Mouse (Mus musculus): ENCODE data around the gene Nos1ap. TPM values are rescaled to one million over a fixed set of nuclear protein-coding genes. Genes with fewer than 3 reads are reported as not detected.

The Nos1ap gene
- 5.2 and 6.4 TPM in 2 replicates for polyA plus RNA-seq (2015; fragmentation: Nextera tagmentation; extraction: Ambion mirVana)

GRCm38 (mm10) chr1:170589219-170590040, at the start of gene Nos1ap:
TSS of gene Nos1ap (minus strand) at chr1:170589861.
- peak within 1 kb of the TSS; percentile 71 for H3K4me3 ChIP-seq (replicated peaks)
- H3K27ac ChIP-seq (replicated peaks) = peak within 1 kb of the TSS; percentile 75
- 0 out of 2 replicates have a peak, but pooled peaks cover 6% of the 10 kb centered on the region for H3K36me3 ChIP-seq (replicated peaks)
- under 1% methylated on average over 96 of the region's 106 CpGs for WGBS (ENCODE audit: insufficient replicate concordance)
- H3K9ac ChIP-seq = peak within 1 kb of the TSS; percentile 75
- ATAC-seq (ENCODE audit: insufficient read depth) = peak; percentile 97
- H3K4me1 ChIP-seq (replicated peaks) = peaks cover 22% of the 10 kb centered on the region
- peaks cover 60% of the 10 kb centered on the region for H3K27me3 ChIP-seq
- H3K4me2 ChIP-seq = peak within 1 kb of the TSS; percentile 96
- no peaks in the 10 kb centered on the region for H3K9me3 ChIP-seq (replicated peaks)

GRCm38 (mm10) chr1:170638941-170639340, 49.3 kb upstream of the Nos1ap start:
- Histone ChIP-seq H3K27me3 (peaks cover 12% of the 10 kb centered on the region), H3K4me3 (replicated peaks) (no peak overlapping the region), H3K36me3 (replicated peaks) (no peaks in the 10 kb centered on the region), H3K4me1 (replicated peaks) (peaks cover 3% of the 10 kb centered on the region; the same call in 1 of the 2 replicates), H3K27ac (replicated peaks) (no peak overlapping the region), H3K4me2 (no peak overlapping the region), H3K9ac (no peak overlapping the region), H3K9me3 (replicated peaks) (no peaks in the 10 kb centered on the region)
- WGBS (ENCODE audit: insufficient replicate concordance) = 65% methylated on average over 7 of the region's 7 CpGs
- ATAC-seq (ENCODE audit: insufficient read depth) = no peak

- no peak overlapping the region for H3K4me3 ChIP-seq (replicated peaks)
- no peaks in the 10 kb centered on the region for H3K36me3 ChIP-seq (replicated peaks)
- H3K27me3 ChIP-seq = peaks cover 3% of the 10 kb centered on the region; the same call in 1 of the 2 replicates
- H3K9me3 ChIP-seq (replicated peaks) = no peaks in the 10 kb centered on the region
- no peak overlapping the region for H3K27ac ChIP-seq (replicated peaks)
- H3K4me1 ChIP-seq (replicated peaks) = peaks cover 17% of the 10 kb centered on the region
- no peak overlapping the region for H3K4me2 ChIP-seq
- ATAC-seq (ENCODE audit: insufficient read depth) = no peak
- H3K9ac ChIP-seq = no peak overlapping the region
- 45% methylated on average over 4 of the region's 4 CpGs for WGBS (ENCODE audit: insufficient replicate concordance)
Observed at GRCm38 (mm10) chr1:170632856-170633255, 43.2 kb upstream of the Nos1ap start.

GRCm38 (mm10) chr1:170632385-170632784, 42.7 kb upstream of the Nos1ap start:
- no peaks in the 10 kb centered on the region for H3K9me3 ChIP-seq (replicated peaks)
- no peak overlapping the region for H3K4me3 ChIP-seq (replicated peaks)
- H3K36me3 ChIP-seq (replicated peaks) = no peaks in the 10 kb centered on the region
- WGBS (ENCODE audit: insufficient replicate concordance) = 9% methylated on average over 3 of the region's 3 CpGs
- peaks cover 3% of the 10 kb centered on the region; the same call in 1 of the 2 replicates for H3K27me3 ChIP-seq
- H3K27ac ChIP-seq (replicated peaks) = no peak overlapping the region
- H3K4me2 ChIP-seq = no peak overlapping the region
- no peak overlapping the region for H3K9ac ChIP-seq
- peak; percentile 53; the same call in 1 of the 2 replicates for ATAC-seq (ENCODE audit: insufficient read depth)
- H3K4me1 ChIP-seq (replicated peaks) = peaks cover 17% of the 10 kb centered on the region

GRCm38 (mm10) chr1:170631571-170631970, 41.9 kb upstream of the Nos1ap start:
- H3K9ac ChIP-seq = no peak overlapping the region
- H3K27me3 ChIP-seq = 0 out of 2 replicates have a peak, but pooled peaks cover under 1% of the 10 kb centered on the region
- ATAC-seq (ENCODE audit: insufficient read depth) = no peak
- WGBS (ENCODE audit: insufficient replicate concordance) = 74% methylated on average over 5 of the region's 5 CpGs
- no peak overlapping the region for H3K27ac ChIP-seq (replicated peaks)
- no peaks in the 10 kb centered on the region for H3K36me3 ChIP-seq (replicated peaks)
- peaks cover 17% of the 10 kb centered on the region for H3K4me1 ChIP-seq (replicated peaks)
- H3K9me3 ChIP-seq (replicated peaks) = no peaks in the 10 kb centered on the region
- no peak overlapping the region for H3K4me2 ChIP-seq
- no peak overlapping the region for H3K4me3 ChIP-seq (replicated peaks)

- H3K4me2 ChIP-seq = no peak overlapping the region
- H3K9me3 ChIP-seq (replicated peaks) = no peaks in the 10 kb centered on the region
- peaks cover 17% of the 10 kb centered on the region for H3K4me1 ChIP-seq (replicated peaks)
- H3K36me3 ChIP-seq (replicated peaks) = no peaks in the 10 kb centered on the region
- 59% methylated on average over 4 of the region's 4 CpGs for WGBS (ENCODE audit: insufficient replicate concordance)
- no peak overlapping the region for H3K4me3 ChIP-seq (replicated peaks)
- no peak overlapping the region for H3K9ac ChIP-seq
- 0 out of 2 replicates have a peak overlapping the region, but pooled peaks have one; percentile 6 for H3K27ac ChIP-seq (replicated peaks)
- ATAC-seq (ENCODE audit: insufficient read depth) = peak; percentile 78
- no peaks in the 10 kb centered on the region for H3K27me3 ChIP-seq
Observed at GRCm38 (mm10) chr1:170630489-170630888, 40.8 kb upstream of the Nos1ap start.

DNA sequence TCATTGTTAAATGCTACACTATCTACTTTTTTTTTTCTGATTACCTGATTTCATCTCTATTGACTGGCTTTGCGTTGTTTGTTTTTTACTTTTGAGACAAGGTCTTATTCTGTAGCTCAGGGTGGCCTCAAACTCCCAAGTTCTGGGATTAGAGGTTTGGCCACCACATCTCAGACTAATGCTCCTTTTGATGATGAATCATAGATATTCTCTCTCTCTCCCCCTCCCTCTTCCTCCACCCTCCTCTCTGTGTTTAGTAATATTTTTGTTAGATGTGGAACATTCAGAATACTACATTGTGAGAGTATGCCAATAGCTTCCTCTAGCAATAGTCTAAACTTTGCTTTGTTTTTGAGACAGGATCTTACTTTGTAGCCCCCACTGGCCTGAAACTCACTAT, 33.8 kb upstream of the Nos1ap start:
- H3K27ac ChIP-seq (replicated peaks) = peak overlapping the region; percentile 99
- ATAC-seq (ENCODE audit: insufficient read depth) = peak; percentile 61
- H3K36me3 ChIP-seq (replicated peaks) = no peaks in the 10 kb centered on the region
- H3K4me3 ChIP-seq (replicated peaks) = peak overlapping the region; percentile 22; the same call in 1 of the 2 replicates
- H3K4me2 ChIP-seq = peak overlapping the region; percentile 59
- peak overlapping the region; percentile 62 for H3K9ac ChIP-seq
- no peaks in the 10 kb centered on the region for H3K27me3 ChIP-seq
- no peaks in the 10 kb centered on the region for H3K9me3 ChIP-seq (replicated peaks)
- WGBS (ENCODE audit: insufficient replicate concordance) = 48% methylated on average over 1 of the region's 1 CpGs
- H3K4me1 ChIP-seq (replicated peaks) = peaks cover 39% of the 10 kb centered on the region

DNA sequence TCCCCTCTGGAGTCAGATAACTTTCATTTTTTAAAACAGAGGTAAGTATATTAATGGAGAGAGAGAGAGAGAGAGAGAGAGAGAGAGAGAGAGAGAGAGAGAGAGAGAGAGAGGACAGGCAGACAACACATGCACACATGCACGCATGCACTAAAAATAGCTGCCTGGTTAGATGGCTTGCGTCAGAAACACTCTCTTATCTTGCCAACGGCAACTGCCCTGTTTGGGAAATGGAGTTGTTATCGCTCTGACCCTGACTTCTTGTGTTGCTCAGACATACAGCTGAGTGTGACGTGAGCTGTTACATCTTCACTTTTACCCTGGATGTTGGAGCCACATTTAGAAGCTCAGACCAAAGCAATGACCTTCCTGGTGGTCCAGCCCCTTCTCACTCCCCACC, 33.3 kb upstream of the Nos1ap start:
- no peaks in the 10 kb centered on the region for H3K27me3 ChIP-seq
- H3K9me3 ChIP-seq (replicated peaks) = no peaks in the 10 kb centered on the region
- peak overlapping the region; percentile 99 for H3K27ac ChIP-seq (replicated peaks)
- peaks cover 39% of the 10 kb centered on the region for H3K4me1 ChIP-seq (replicated peaks)
- peak overlapping the region; percentile 22; the same call in 1 of the 2 replicates for H3K4me3 ChIP-seq (replicated peaks)
- H3K4me2 ChIP-seq = peak overlapping the region; percentile 59
- peak; percentile 99 for ATAC-seq (ENCODE audit: insufficient read depth)
- H3K36me3 ChIP-seq (replicated peaks) = no peaks in the 10 kb centered on the region
- under 1% methylated on average over 5 of the region's 5 CpGs for WGBS (ENCODE audit: insufficient replicate concordance)
- H3K9ac ChIP-seq = peak overlapping the region; percentile 62

GRCm38 (mm10) chr1:170619686-170620374, 30.2 kb upstream of the Nos1ap start:
- Histone ChIP-seq H3K4me3 (replicated peaks) (no peak overlapping the region), H3K27ac (replicated peaks) (0 out of 2 replicates have a peak overlapping the region, but pooled peaks have one; percentile 19), H3K9ac (no peak overlapping the region), H3K27me3 (no peaks in the 10 kb centered on the region; the same call in 1 of the 2 replicates), H3K9me3 (replicated peaks) (no peaks in the 10 kb centered on the region), H3K36me3 (replicated peaks) (no peaks in the 10 kb centered on the region), H3K4me2 (no peak overlapping the region), H3K4me1 (replicated peaks) (peaks cover 39% of the 10 kb centered on the region)
- ATAC-seq (ENCODE audit: insufficient read depth) = no peak
- 35% methylated on average over 2 of the region's 2 CpGs for WGBS (ENCODE audit: insufficient replicate concordance)

DNA sequence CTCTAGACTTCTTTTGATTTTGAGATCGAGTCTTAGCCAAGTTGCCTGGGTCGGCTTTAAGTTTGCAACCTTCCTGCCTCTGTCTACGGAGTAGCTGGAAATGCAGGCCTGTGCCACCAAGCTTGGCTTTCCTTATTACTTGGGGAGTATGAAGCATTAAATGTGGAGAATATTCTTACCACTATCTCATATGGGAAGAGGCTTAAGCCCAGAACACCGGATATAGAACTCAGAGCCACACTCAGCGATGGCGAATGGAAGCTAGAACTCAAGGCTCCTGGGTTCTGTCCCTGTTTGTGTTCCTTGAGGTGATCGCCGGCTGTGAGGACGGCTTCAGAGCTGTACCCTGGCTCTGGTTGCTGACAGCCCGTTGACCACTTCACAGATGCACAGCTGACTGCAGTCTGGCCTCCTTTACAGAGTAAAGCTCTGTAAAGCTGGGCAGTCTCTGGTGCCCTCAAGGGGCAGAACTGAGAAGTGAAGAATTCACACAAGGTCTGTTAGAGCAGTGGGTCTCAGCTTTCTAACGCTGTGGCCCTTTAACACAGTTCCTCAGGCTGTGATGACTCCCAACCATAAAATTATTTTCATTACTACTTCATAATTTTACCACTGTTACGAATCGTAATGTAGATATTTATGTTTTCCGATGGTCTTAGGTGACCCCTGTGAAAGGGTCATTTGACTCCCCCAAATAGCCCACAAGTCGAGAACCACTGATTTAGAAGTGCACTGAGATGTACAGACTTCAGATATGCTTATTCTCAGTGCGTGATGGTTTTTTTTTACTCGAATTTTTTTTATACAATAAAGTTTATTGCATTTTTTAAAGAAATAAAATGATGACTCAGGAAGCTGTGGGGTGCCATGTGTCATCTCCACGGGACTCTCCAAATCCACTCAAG, 23.6 kb upstream of the Nos1ap start:
- WGBS (ENCODE audit: insufficient replicate concordance) = 57% methylated on average over 18 of the region's 18 CpGs
- Histone ChIP-seq H3K4me1 (replicated peaks) (peaks cover 37% of the 10 kb centered on the region), H3K27me3 (no peaks in the 10 kb centered on the region; the same call in 1 of the 2 replicates), H3K27ac (replicated peaks) (no peak overlapping the region), H3K4me2 (no peak overlapping the region), H3K4me3 (replicated peaks) (no peak overlapping the region), H3K9me3 (replicated peaks) (no peaks in the 10 kb centered on the region), H3K9ac (no peak overlapping the region), H3K36me3 (replicated peaks) (no peaks in the 10 kb centered on the region)
- no peak for ATAC-seq (ENCODE audit: insufficient read depth)
